Mouse (Mus musculus) neural tube, embryonic 14.5 days (tissue): ENCODE measurements around the gene Myd88. TPM values are rescaled to one million over a fixed set of nuclear protein-coding genes. Genes with fewer than 3 reads are reported as not detected.
A peak's percentile ranks its signal among the peaks of the same experiment; 100 is the strongest.

Experiments
- ATAC-seq: fragments of 200-750 bp; cut with Nextera tagmentation; 2 replicates; pipeline ENCODE4 v1.8.0; 2017; ENCODE audit warnings: low read depth, mild to moderate bottlenecking, moderate TSS enrichment, moderate library complexity
- H3K27ac ChIP-seq: fragments of 300-500 bp; sonication (generic); 2 replicates; pipeline ENCODE4 v1.5.1; 2014; ENCODE audit warnings: low read depth, mild to moderate bottlenecking, control low read depth, low read length, moderate library complexity, mixed read lengths
- H3K27me3 ChIP-seq: fragments of 300-500 bp; sonication (generic); 2 replicates; pipeline ENCODE4 v1.6.1; 2014; ENCODE audit warnings: low read length; ENCODE audit not compliant: control insufficient read depth, insufficient read depth
- H3K36me3 ChIP-seq: fragments of 300-500 bp; sonication (generic); 2 replicates; pipeline ENCODE4 v1.6.1; 2014; ENCODE audit warnings: low read length, mixed read lengths; ENCODE audit not compliant: control insufficient read depth, insufficient read depth
- H3K4me1 ChIP-seq: fragments of 300-500 bp; sonication (generic); 2 replicates; pipeline ENCODE4 v1.6.1; 2014; ENCODE audit warnings: low read length; ENCODE audit not compliant: control insufficient read depth, insufficient read depth
- H3K4me2 ChIP-seq: fragments of 300-500 bp; sonication (generic); 2 replicates; pipeline ENCODE4 v1.6.1; 2014; ENCODE audit warnings: mild to moderate bottlenecking, low read depth, low read length, control low read depth
- H3K4me3 ChIP-seq: fragments of 300-500 bp; sonication (generic); 2 replicates; pipeline ENCODE4 v1.5.1; 2014; ENCODE audit warnings: low read depth, low read length, control low read depth, mixed read lengths
- H3K9ac ChIP-seq: fragments of 300-500 bp; sonication (generic); replicated peaks from 2 replicates; pipeline ENCODE4 v1.6.1; 2014; ENCODE audit warnings: low read depth, mild to moderate bottlenecking, control low read depth, low read length, mixed read lengths
- H3K9me3 ChIP-seq: fragments of 300-500 bp; sonication (generic); 2 replicates; pipeline ENCODE4 v1.6.1; 2016; ENCODE audit warnings: low read length; ENCODE audit not compliant: control insufficient read depth
- WGBS: fragments of 180-500 bp; shearing (Covaris S2); extraction: QIAGEN DNeasy Blood & Tissue Kit; methylation state at CpG from one replicate; pipeline ENCODE4 v1.1.7; 2014; 5-methylcytosine and 5-hydroxymethylcytosine counted together
- polyA plus RNA-seq: library from polyadenylated mRNA; unstranded; fragments of >200 nt; fragmentation: Nextera tagmentation; extraction: Ambion mirVana; gene quantifications from 2 replicates; pipeline ENCODE4 v1.2.1, GENCODE M21; 2014

Myd88 gene
- polyA plus RNA-seq, 1 experiment from 2014 or later: 2.8 TPM

DNA sequence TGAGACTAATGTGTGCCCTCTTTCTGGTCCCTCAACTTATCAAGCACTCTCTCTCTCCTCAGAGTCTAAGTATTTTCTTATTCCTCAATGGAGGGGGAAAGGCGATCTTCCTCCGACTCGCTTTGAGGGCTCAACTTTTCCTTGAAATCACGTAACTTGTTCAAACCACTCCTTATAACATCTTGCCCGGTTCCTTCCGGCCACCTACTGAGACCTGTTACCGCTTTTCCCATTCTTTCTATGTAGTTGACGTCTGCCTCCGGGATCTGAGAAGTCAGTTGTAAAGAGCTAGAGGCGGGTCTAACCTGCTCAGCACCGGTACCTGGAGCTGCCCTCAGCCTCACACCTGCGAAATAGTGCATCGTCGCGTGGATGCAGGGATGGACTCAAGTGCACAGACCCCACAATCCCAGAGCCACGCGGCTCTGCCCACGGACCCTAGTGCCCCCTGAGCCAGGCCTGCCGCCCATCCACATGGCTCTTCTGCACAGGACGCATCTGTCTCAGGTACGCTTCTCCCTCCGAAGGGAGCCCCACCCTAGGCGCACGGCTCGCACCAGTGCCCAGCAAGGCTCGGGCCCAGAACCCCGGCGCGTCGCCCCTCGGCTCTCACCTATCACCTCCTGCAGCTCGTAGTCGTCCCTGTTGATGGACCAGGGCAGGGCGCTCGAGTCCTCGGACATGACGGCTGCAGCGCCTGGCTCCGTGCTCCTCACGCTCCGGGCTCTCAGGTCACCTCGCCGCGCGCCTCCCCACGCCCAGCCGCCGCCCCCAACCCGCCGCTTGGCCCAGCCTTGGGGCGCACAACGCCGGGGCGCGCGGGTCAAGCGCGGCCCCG is 19.6 kb downstream of the Myd88 start:
- peak overlapping the region; percentile 74 for H3K4me2 ChIP-seq
- peaks cover 11% of the 10 kb centered on the region; the same call in 1 of the 2 replicates for H3K4me1 ChIP-seq
- peak; percentile 38 for ATAC-seq
- H3K36me3 ChIP-seq: no peaks in the 10 kb centered on the region
- under 1% methylated on average over 59 of the region's 59 CpGs for WGBS
- H3K27me3 ChIP-seq: peaks cover 4% of the 10 kb centered on the region; the same call in 1 of the 2 replicates
- peak overlapping the region; percentile 93 for H3K27ac ChIP-seq
- peak overlapping the region; percentile 83 for H3K4me3 ChIP-seq
- H3K9me3 ChIP-seq: no peaks in the 10 kb centered on the region
- peak overlapping the region; percentile 72 for H3K9ac ChIP-seq

DNA sequence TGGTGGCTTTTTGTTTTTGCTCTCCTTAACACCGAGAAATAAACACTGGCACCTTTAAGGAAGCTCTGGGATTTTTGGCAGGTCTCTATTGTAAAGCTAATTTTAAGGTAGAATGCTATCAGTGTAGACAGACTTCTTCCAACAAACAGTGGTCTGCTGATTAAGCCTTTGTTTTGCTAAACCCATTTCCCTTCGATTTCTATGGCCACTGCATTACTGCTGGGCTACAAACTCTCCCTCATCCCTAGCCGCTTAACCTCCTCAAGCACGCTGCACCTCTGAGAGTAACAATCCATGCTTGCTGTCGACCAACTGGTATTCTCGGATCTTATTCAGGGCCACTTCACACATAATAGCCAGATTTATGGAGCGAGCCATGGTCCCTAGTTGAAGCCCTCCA is 20.3 kb downstream of the Myd88 start:
- Histone ChIP-seq H3K4me1 (peaks cover 11% of the 10 kb centered on the region; the same call in 1 of the 2 replicates), H3K27ac (no peak overlapping the region), H3K4me3 (peak overlapping the region; percentile 83), H3K4me2 (peak overlapping the region; percentile 74), H3K27me3 (peaks cover 4% of the 10 kb centered on the region; the same call in 1 of the 2 replicates), H3K9ac (peak overlapping the region; percentile 72; the same call in 1 of the 2 replicates), H3K36me3 (no peaks in the 10 kb centered on the region), H3K9me3 (no peaks in the 10 kb centered on the region)
- no peak for ATAC-seq
- WGBS: 11% methylated on average over 7 of the region's 7 CpGs

GRCm38 (mm10) chr9:119320446-119320845 is 20.8 kb downstream of the Myd88 start:
- 91% methylated on average over 7 of the region's 7 CpGs for WGBS
- Histone ChIP-seq H3K36me3 (no peaks in the 10 kb centered on the region), H3K9me3 (no peaks in the 10 kb centered on the region), H3K27me3 (peaks cover 4% of the 10 kb centered on the region; the same call in 1 of the 2 replicates), H3K4me2 (peak overlapping the region; percentile 74), H3K9ac (no peak overlapping the region), H3K27ac (no peak overlapping the region), H3K4me3 (no peak overlapping the region), H3K4me1 (peaks cover 11% of the 10 kb centered on the region; the same call in 1 of the 2 replicates)
- ATAC-seq: no peak

GRCm38 (mm10) chr9:119318891-119319290 is 22.3 kb downstream of the Myd88 start:
- 95% methylated on average over 1 of the region's 1 CpGs for WGBS
- Histone ChIP-seq H3K9me3 (no peaks in the 10 kb centered on the region), H3K27me3 (peaks cover 4% of the 10 kb centered on the region; the same call in 1 of the 2 replicates), H3K9ac (no peak overlapping the region), H3K4me3 (no peak overlapping the region), H3K4me1 (peaks cover 11% of the 10 kb centered on the region; the same call in 1 of the 2 replicates), H3K27ac (no peak overlapping the region), H3K36me3 (no peaks in the 10 kb centered on the region), H3K4me2 (no peak overlapping the region)
- ATAC-seq: no peak

DNA sequence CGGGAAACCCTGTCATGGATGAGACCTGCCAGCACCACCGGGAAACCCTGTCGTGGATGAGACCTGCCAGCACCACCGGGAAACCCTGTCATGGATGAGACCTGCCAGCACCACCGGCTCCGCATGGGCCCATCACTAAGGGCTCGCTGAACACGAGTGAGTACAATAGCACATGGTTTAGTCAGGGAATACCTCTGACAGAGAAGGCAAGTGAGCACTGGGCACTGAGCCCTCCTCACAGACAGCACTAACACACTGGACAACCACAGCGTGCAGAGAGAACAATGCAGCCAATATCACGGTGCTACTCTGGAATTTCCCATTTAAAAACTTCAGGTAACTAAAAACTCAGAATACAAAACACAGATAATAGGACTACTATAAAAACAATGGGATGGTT is 28.1 kb downstream of the Myd88 start:
- WGBS: 88% methylated on average over 10 of the region's 10 CpGs
- Histone ChIP-seq H3K9me3 (no peaks in the 10 kb centered on the region), H3K27me3 (no peaks in the 10 kb centered on the region)

GRCm38 (mm10) chr9:119309067-119309466 is 32.1 kb downstream of the Myd88 start:
- H3K36me3 ChIP-seq: no peaks in the 10 kb centered on the region
- H3K9ac ChIP-seq: no peak overlapping the region
- 86% methylated on average over 1 of the region's 1 CpGs for WGBS
- no peak overlapping the region for H3K4me3 ChIP-seq
- no peaks in the 10 kb centered on the region for H3K4me1 ChIP-seq
- H3K4me2 ChIP-seq: no peak overlapping the region
- H3K27ac ChIP-seq: no peak overlapping the region
- H3K9me3 ChIP-seq: no peaks in the 10 kb centered on the region
- no peak for ATAC-seq
- no peaks in the 10 kb centered on the region for H3K27me3 ChIP-seq

More for the DNA sequence above, 28.1 kb downstream of the Myd88 start:
- Histone ChIP-seq H3K9ac (no peak overlapping the region), H3K4me2 (no peak overlapping the region), H3K27ac (no peak overlapping the region), H3K36me3 (no peaks in the 10 kb centered on the region), H3K4me3 (no peak overlapping the region), H3K4me1 (no peaks in the 10 kb centered on the region)
- no peak for ATAC-seq

- no peak for ATAC-seq
- WGBS: 94% methylated on average over 7 of the region's 7 CpGs
- Histone ChIP-seq H3K27me3 (no peaks in the 10 kb centered on the region), H3K27ac (no peak overlapping the region), H3K4me1 (no peaks in the 10 kb centered on the region), H3K9me3 (no peaks in the 10 kb centered on the region), H3K36me3 (no peaks in the 10 kb centered on the region), H3K4me2 (no peak overlapping the region), H3K4me3 (no peak overlapping the region), H3K9ac (no peak overlapping the region)
Observed at GRCm38 (mm10) chr9:119305863-119306262, 35.3 kb downstream of the Myd88 start.

GRCm38 (mm10) chr9:119298563-119298962 is 42.6 kb downstream of the Myd88 start:
- Histone ChIP-seq H3K36me3 (no peaks in the 10 kb centered on the region), H3K4me1 (no peaks in the 10 kb centered on the region), H3K9ac (no peak overlapping the region), H3K4me3 (no peak overlapping the region), H3K9me3 (no peaks in the 10 kb centered on the region), H3K4me2 (no peak overlapping the region), H3K27me3 (no peaks in the 10 kb centered on the region), H3K27ac (no peak overlapping the region)
- WGBS: 88% methylated on average over 3 of the region's 3 CpGs
- ATAC-seq: no peak

- no peak for ATAC-seq
- Histone ChIP-seq H3K36me3 (no peaks in the 10 kb centered on the region), H3K4me1 (no peaks in the 10 kb centered on the region), H3K9me3 (no peaks in the 10 kb centered on the region), H3K27me3 (no peaks in the 10 kb centered on the region), H3K4me2 (no peak overlapping the region), H3K9ac (no peak overlapping the region), H3K27ac (no peak overlapping the region), H3K4me3 (no peak overlapping the region)
- WGBS: 88% methylated on average over 6 of the region's 6 CpGs
Observed at GRCm38 (mm10) chr9:119297696-119298095, 43.5 kb downstream of the Myd88 start.
